Mouse (Mus musculus): Measurements from ENCODE around the gene Zbtb39. TPM values are rescaled to one million over a fixed set of nuclear protein-coding genes. Genes with fewer than 3 reads are reported as not detected.
"Not testable (repeated sequence)": the region's sequence is repeated elsewhere in the genome, so short reads cannot be mapped to it uniquely, and the experiment has no call there.

Zbtb39 gene
- polyA plus RNA-seq, 1 experiment, result 6.1 TPM

DNA sequence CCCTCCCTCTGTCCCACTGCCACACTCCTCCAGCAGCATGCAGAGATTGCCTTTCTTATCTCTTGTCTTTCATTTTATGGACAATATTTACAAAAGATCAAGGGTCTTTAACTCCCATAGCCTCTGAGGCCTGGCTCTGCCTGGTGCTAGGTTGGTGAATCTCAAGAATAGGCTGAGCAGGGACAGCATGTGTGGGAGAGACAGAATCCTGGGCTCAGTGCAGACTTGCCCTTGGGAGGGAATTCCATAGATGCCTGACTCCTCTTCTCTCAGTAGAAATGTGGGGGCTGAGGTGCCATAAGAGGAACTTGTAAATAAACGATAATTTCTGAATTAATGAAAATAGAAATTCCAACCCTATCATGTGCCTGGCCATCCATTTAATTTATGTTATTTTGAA lies 27.2 kb downstream of the Zbtb39 start:
- no peak for DNase-seq (ENCODE audit: low read depth, low spot score)
- 74% methylated on average over 1 of the region's 1 CpGs for WGBS

DNA sequence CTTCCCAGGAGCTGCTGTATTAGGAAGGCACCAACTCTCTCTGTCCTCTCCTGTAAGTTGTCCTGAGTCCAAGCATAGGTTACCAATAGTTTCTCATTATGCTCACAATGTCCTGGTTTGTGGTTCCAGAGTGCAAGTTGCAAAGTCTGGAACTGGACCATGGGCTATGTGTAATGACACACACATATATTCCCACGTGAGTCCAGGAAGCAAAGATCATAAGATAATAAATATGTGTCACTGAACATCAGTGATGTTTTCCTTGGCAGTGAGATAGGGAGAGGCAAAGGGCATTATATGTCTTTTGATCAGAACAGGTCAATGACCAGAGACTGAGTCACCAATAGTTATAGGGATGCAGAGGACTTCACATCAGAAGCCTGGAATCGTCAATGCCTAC lies 36.7 kb downstream of the Zbtb39 start, which contains the start of gene Rdh9:
Gene Rdh9, plus strand, starts transcription at position 376 of the 400 bp plus-strand sequence.
- 31% methylated on average over 2 of the region's 2 CpGs for WGBS
- peak; percentile 71 for DNase-seq (ENCODE audit: low read depth, low spot score)

DNA sequence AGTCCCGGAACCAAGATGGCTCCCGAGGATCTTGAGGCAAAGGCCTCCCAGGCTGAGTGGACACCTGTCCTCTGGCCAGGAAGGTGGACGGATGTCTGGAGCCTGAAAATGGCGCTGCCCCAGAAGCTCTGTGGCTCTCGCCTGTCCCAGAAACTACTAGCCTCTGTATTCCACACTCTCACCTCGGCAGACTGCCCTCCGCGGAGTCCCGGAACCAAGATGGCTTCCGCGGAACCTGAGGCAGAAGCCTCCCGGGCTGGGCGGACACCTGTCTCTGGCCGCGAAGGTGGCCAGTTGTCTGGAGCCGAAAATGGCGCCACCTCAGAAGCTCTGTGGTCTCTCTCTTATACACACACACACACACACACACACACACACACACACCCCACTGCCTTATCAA lies 43.0 kb downstream of the Zbtb39 start:
- WGBS, result 95% methylated on average over 17 of the region's 17 CpGs

DNA sequence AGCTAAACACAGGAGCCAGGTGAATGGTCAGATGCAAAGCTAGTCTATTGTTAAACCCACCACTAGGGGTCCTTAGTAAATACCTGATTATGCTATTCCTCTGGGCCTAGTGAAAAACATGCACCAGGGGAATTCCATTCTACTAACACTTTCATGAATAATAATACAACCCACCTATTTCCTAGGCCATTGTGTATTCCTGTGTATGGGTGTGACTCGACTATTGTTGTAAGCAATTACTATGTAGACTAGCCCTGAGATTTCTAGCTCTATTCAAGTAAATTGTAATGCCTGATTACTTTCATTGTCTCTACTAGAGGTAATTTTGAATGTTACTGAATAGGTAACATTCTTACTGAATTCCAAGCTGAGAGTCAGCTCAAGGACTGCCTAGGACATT lies 46.1 kb downstream of the Zbtb39 start:
- 89% methylated on average over 1 of the region's 1 CpGs for WGBS
- not testable (repeated sequence) for DNase-seq (ENCODE audit: low read depth, low spot score)

More for the DNA sequence above, 43.0 kb downstream of the Zbtb39 start:
- not testable (repeated sequence) for DNase-seq (ENCODE audit: low read depth, low spot score)

Other genes with a start within 250 kb of the Zbtb39 start
- 0.66 and 1.6 TPM in 2 replicates for gene Stac3, start 237.9 kb upstream of the Zbtb39 start, polyA plus RNA-seq (2012; rRNA removed)
- 6.0 and 6.1 TPM in 2 replicates for gene Ndufa4l2, start 224.6 kb upstream of the Zbtb39 start, polyA plus RNA-seq (2012; rRNA removed)
- 59.0 and 62.5 TPM in 2 replicates for gene Shmt2, start 217.1 kb upstream of the Zbtb39 start, polyA plus RNA-seq (2012; rRNA removed)
- gene Nxph4, start 205.0 kb upstream of the Zbtb39 start, polyA plus RNA-seq (2012; rRNA removed), result 0.22 and 0.25 TPM in 2 replicates
- gene Lrp1, start 118.4 kb upstream of the Zbtb39 start, polyA plus RNA-seq (2012; rRNA removed), result 118 and 125 TPM in 2 replicates
- gene Stat6, start 96.6 kb upstream of the Zbtb39 start, polyA plus RNA-seq (2012; rRNA removed), result 67.5 and 122 TPM in 2 replicates
- 4.1 and 4.8 TPM in 2 replicates for gene Nemp1, start 72.6 kb upstream of the Zbtb39 start, polyA plus RNA-seq (2012; rRNA removed)
- gene Nab2, start 71.0 kb upstream of the Zbtb39 start, polyA plus RNA-seq (2012; rRNA removed), result 9.9 and 19.4 TPM in 2 replicates
- 479 and 710 TPM in 2 replicates for gene Myo1a, start 34.4 kb upstream of the Zbtb39 start, polyA plus RNA-seq (2012; rRNA removed)
- gene Tac2, start 15.1 kb upstream of the Zbtb39 start, polyA plus RNA-seq (2012; rRNA removed), result 0.19 and 0.36 TPM in 2 replicates
- gene Gpr182, start 12.2 kb downstream of the Zbtb39 start, polyA plus RNA-seq (2012; rRNA removed), result 1.2 and 1.3 TPM in 2 replicates
- 0.23 and 0.78 TPM in 2 replicates for gene Rdh1, start 20.2 kb downstream of the Zbtb39 start, polyA plus RNA-seq (2012; rRNA removed)
- gene Rdh16f1, start 20.2 kb downstream of the Zbtb39 start, polyA plus RNA-seq (2012; rRNA removed), result 1.1 TPM in 1 of 2 replicates, not detected in the other
- gene Rdh9, start 36.8 kb downstream of the Zbtb39 start, polyA plus RNA-seq (2012; rRNA removed), result 31.1 and 52.7 TPM in 2 replicates
- 4.0 and 6.6 TPM in 2 replicates for gene Rdh16, start 61.6 kb downstream of the Zbtb39 start, polyA plus RNA-seq (2012; rRNA removed)
- gene Rdh19, start 110.4 kb downstream of the Zbtb39 start, polyA plus RNA-seq (2012; rRNA removed), result not detected in 2 replicates
- 0.68 and 2.2 TPM in 2 replicates for gene Rdh16f2, start 126.9 kb downstream of the Zbtb39 start, polyA plus RNA-seq (2012; rRNA removed)
- 4.1 and 38.5 TPM in 2 replicates for gene Rdh7, start 149.3 kb downstream of the Zbtb39 start, polyA plus RNA-seq (2012; rRNA removed)
- gene Sdr9c7, start 159.0 kb downstream of the Zbtb39 start, polyA plus RNA-seq (2012; rRNA removed), result 0.04 and 0.19 TPM in 2 replicates

Measured in large intestine, adult 2 months (tissue).